Mouse (Mus musculus) cerebellum, adult (tissue): ENCODE data around the gene Krt10.

ENCODE experiments used
- ATAC-seq: cut with Nextera tagmentation; 2 replicates; pipeline ENCODE4 v1.9.2; 2017; ENCODE audit warnings: mild to moderate bottlenecking, moderate library complexity, mixed read lengths; ENCODE audit not compliant: insufficient number of reproducible peaks, low FRiP score, low TSS enrichment

The Krt10 gene

GRCm38 (mm10) chr11:99379568-99379967, 9.6 kb downstream of the Krt10 start:
- no peak for ATAC-seq

- no peak for ATAC-seq
Measured at GRCm38 (mm10) chr11:99374803-99375202, 14.4 kb downstream of the Krt10 start, which contains the start of gene Krt28. Krt28 (minus strand) TSS chr11:99374903.

- ATAC-seq = peak; percentile 56; the same call in 1 of the 2 replicates
Measured at GRCm38 (mm10) chr11:99369853-99370451, 19.2 kb downstream of the Krt10 start.

- no peak for ATAC-seq
Measured at GRCm38 (mm10) chr11:99369229-99369628, 19.9 kb downstream of the Krt10 start.

GRCm38 (mm10) chr11:99366791-99367190, 22.4 kb downstream of the Krt10 start:
- no peak for ATAC-seq

- no peak; the same call in 1 of the 2 replicates for ATAC-seq
Measured at GRCm38 (mm10) chr11:99364412-99364811, 24.8 kb downstream of the Krt10 start.

GRCm38 (mm10) chr11:99361423-99361822, 27.7 kb downstream of the Krt10 start:
- ATAC-seq = no peak

- no peak for ATAC-seq
Measured at GRCm38 (mm10) chr11:99351004-99351403, 38.2 kb downstream of the Krt10 start, which contains the start of gene Krt27. Krt27 (minus strand) TSS chr11:99351104.

- no peak for ATAC-seq
Measured at GRCm38 (mm10) chr11:99339299-99339847, 49.8 kb downstream of the Krt10 start.

- ATAC-seq = no peak
Measured at GRCm38 (mm10) chr11:99337866-99338265, 51.3 kb downstream of the Krt10 start, which contains the start of gene Krt26. Krt26 (minus strand) TSS chr11:99337966.
